Mouse (Mus musculus): ENCODE measurements around the gene Asic3. TPM values are rescaled to one million over a fixed set of nuclear protein-coding genes. Genes with fewer than 3 reads are reported as not detected.

The Asic3 gene
- polyA plus RNA-seq, 1 experiment from 2014 or later: not detected

DNA sequence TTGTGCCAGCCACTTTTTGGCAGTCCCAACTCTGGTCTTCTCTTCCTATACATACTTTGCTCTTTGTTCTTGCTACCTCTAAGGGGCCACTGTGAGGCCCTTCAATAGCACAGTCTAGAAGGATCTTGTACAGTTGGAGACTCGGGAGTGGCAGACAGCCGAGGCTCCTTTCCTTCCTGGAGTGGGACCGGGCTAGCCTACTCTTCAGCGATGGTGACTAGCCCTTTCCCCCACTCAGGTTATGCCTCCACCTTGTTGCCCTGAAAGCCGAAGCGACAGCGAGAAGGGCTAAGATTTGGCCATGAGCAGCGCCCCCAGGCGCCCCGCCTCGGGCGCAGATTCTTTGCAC lies 14.1 kb downstream of the Asic3 start:
- no peak overlapping the region for H3K27ac ChIP-seq (ENCODE audit: low read depth)
- WGBS: 29% methylated on average over 12 of the region's 12 CpGs
- peaks cover 32% of the 10 kb centered on the region for H3K36me3 ChIP-seq (ENCODE audit: control insufficient read depth, insufficient read depth, low read length)
- H3K9ac ChIP-seq (ENCODE audit: low read length): no peak overlapping the region
- no peaks in the 10 kb centered on the region for H3K9me3 ChIP-seq (ENCODE audit: control insufficient read depth, low read length)
- H3K27me3 ChIP-seq (replicated peaks; ENCODE audit: control insufficient read depth, insufficient read depth, low read length): no peaks in the 10 kb centered on the region
- ATAC-seq (replicated peaks; ENCODE audit: low FRiP score, low TSS enrichment, low read depth): no peak
- H3K4me2 ChIP-seq (ENCODE audit: low read length): peak overlapping the region; percentile 88
- peaks cover 37% of the 10 kb centered on the region for H3K4me1 ChIP-seq (replicated peaks; ENCODE audit: control insufficient read depth, insufficient read depth, low read length)
- no peak for DNase-seq (ENCODE audit: low spot score)
- H3K4me3 ChIP-seq (ENCODE audit: low read depth, low read length): peak overlapping the region; percentile 18

DNA sequence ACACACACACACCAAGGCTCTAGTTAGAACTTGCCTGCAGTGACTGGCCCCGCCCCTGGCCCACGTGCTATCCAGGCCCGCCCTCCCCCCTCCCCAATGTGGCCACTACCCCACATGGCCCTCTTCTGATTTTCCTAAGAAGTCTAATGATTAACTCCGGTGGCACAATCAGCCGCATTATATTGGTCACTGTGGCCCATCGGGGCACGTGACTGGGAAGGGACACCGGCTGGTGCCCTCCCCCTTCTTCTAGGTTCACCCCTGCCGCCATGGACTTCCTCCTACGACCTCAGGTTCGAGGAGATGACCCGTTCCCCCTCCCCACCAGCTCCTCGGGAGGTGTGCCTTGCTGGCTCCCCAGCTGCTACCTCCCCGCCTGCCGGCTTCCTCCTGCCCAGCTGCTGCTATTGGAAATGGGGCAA lies 14.8 kb downstream of the Asic3 start:
- H3K4me1 ChIP-seq (replicated peaks; ENCODE audit: control insufficient read depth, insufficient read depth, low read length): peaks cover 29% of the 10 kb centered on the region
- H3K4me3 ChIP-seq (ENCODE audit: low read depth, low read length): peak overlapping the region; percentile 22
- ATAC-seq (replicated peaks; ENCODE audit: low FRiP score, low TSS enrichment, low read depth): peak; percentile 45
- 10% methylated on average over 15 of the region's 15 CpGs for WGBS
- H3K9ac ChIP-seq (ENCODE audit: low read length): no peak overlapping the region
- peak; percentile 72 for DNase-seq (ENCODE audit: low spot score)
- H3K27ac ChIP-seq (ENCODE audit: low read depth): peak overlapping the region; percentile 44; the same call in 1 of the 2 replicates
- peak overlapping the region; percentile 88 for H3K4me2 ChIP-seq (ENCODE audit: low read length)
- peaks cover 39% of the 10 kb centered on the region for H3K36me3 ChIP-seq (ENCODE audit: control insufficient read depth, insufficient read depth, low read length)
- H3K27me3 ChIP-seq (replicated peaks; ENCODE audit: control insufficient read depth, insufficient read depth, low read length): no peaks in the 10 kb centered on the region
- no peaks in the 10 kb centered on the region for H3K9me3 ChIP-seq (ENCODE audit: control insufficient read depth, low read length)

DNA sequence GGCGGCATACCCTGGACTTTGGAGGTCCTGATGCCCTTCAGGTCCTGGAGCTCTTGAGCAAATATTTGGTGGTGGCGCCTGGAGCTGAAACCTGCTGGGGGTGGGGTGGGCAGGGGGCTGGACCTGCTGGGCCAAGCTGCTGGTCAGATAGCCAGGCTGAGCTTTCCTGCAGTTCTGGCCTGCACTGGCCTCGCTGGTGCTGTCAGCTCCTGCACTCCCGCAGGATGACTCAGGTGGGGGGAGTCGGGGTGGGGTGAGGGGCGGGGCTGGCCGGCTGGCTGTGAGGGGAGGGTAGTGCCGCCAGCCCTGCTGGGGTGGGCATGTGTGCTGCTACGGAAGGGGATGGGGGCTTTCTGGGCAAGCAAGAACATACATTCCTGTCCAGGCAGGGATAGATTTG lies 15.4 kb downstream of the Asic3 start:
- Histone ChIP-seq H3K36me3 (ENCODE audit: control insufficient read depth, insufficient read depth, low read length) (peaks cover 45% of the 10 kb centered on the region), H3K4me1 (replicated peaks; ENCODE audit: control insufficient read depth, insufficient read depth, low read length) (peaks cover 29% of the 10 kb centered on the region), H3K4me2 (ENCODE audit: low read length) (peak overlapping the region; percentile 29), H3K9me3 (ENCODE audit: control insufficient read depth, low read length) (no peaks in the 10 kb centered on the region), H3K9ac (ENCODE audit: low read length) (no peak overlapping the region), H3K27me3 (replicated peaks; ENCODE audit: control insufficient read depth, insufficient read depth, low read length) (no peaks in the 10 kb centered on the region), H3K4me3 (ENCODE audit: low read depth, low read length) (peak overlapping the region; percentile 22), H3K27ac (ENCODE audit: low read depth) (peak overlapping the region; percentile 44)
- 15% methylated on average over 9 of the region's 9 CpGs for WGBS
- ATAC-seq (replicated peaks; ENCODE audit: low FRiP score, low TSS enrichment, low read depth) (no peak), DNase-seq (ENCODE audit: low spot score) (peak; percentile 64)

DNA sequence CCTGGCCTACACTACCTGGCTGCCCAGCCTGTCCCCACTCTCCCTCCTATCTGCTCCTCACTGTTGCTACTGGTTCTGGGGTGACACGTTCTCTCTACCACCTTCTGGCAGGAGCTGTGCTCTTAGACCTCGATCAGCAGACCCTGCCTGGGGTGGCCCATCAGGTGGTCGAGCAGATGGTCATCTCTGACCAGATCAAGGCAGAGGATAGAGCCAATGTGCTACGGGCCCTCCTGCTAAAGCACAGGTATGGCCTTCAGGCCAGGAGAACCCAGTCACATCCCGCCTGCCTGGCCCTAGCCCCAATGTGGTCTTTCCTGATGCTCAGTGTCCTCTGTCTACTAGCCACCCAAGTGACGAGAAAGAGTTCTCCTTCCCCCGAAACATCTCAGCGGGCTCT lies 20.8 kb downstream of the Asic3 start:
- Histone ChIP-seq H3K9me3 (ENCODE audit: control insufficient read depth, low read length) (no peaks in the 10 kb centered on the region), H3K36me3 (ENCODE audit: control insufficient read depth, insufficient read depth, low read length) (peaks cover 97% of the 10 kb centered on the region), H3K27me3 (replicated peaks; ENCODE audit: control insufficient read depth, insufficient read depth, low read length) (no peaks in the 10 kb centered on the region), H3K27ac (ENCODE audit: low read depth) (no peak overlapping the region), H3K4me3 (ENCODE audit: low read depth, low read length) (no peak overlapping the region), H3K9ac (ENCODE audit: low read length) (no peak overlapping the region), H3K4me1 (replicated peaks; ENCODE audit: control insufficient read depth, insufficient read depth, low read length) (no peaks in the 10 kb centered on the region), H3K4me2 (ENCODE audit: low read length) (no peak overlapping the region)
- ATAC-seq (replicated peaks; ENCODE audit: low FRiP score, low TSS enrichment, low read depth): no peak
- 90% methylated on average over 8 of the region's 8 CpGs for WGBS
- DNase-seq (ENCODE audit: low spot score): no peak

DNA sequence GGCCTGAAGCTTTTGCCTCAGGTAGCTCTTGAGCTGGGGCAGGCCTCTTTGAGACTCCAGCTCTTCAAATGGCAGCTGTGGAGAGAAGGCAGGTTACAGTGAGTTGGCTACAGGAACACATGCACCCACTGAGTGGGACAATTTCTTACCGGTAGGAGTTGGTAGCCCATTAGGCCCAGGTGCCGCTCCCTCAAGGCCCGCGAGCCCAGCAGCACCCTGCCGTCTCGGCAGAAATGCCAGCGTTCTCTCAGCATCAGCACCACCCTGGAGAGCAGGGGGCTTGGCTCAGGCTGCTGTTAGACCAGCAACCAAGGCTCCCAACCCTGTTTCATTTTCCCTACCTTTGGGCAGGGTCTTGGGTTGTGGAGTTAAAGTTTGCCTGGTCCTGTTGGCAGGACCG lies 28.0 kb downstream of the Asic3 start:
- H3K36me3 ChIP-seq (ENCODE audit: control insufficient read depth, insufficient read depth, low read length): peaks cover 74% of the 10 kb centered on the region

DNA sequence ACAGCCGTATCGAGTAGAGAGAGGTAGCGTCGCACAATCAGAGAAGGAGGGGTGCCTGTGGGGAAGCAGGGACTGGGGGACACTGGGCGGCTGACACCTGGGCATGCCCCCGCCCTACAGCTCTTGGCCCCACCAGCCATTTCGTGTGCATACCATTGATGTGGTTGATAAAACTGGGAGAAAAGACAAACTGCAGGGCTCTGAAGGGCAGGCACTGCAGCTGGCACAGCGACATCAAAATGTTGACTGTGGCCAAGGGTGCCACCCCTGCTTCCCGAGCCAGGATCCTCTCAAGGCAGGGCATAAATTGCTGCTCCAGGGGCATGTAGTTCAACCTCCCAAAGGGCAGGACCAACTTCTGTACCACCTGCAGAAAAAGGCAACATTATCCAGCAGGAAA lies 28.8 kb downstream of the Asic3 start:
- H3K27ac ChIP-seq (ENCODE audit: low read depth): no peak overlapping the region
- H3K4me1 ChIP-seq (replicated peaks; ENCODE audit: control insufficient read depth, insufficient read depth, low read length): peaks cover 16% of the 10 kb centered on the region
- H3K4me2 ChIP-seq (ENCODE audit: low read length): no peak overlapping the region
- DNase-seq (ENCODE audit: low spot score): no peak
- no peaks in the 10 kb centered on the region for H3K27me3 ChIP-seq (replicated peaks; ENCODE audit: control insufficient read depth, insufficient read depth, low read length)
- no peak for ATAC-seq (replicated peaks; ENCODE audit: low FRiP score, low TSS enrichment, low read depth)
- peaks cover 66% of the 10 kb centered on the region for H3K36me3 ChIP-seq (ENCODE audit: control insufficient read depth, insufficient read depth, low read length)
- no peak overlapping the region for H3K9ac ChIP-seq (ENCODE audit: low read length)
- H3K9me3 ChIP-seq (ENCODE audit: control insufficient read depth, low read length): no peaks in the 10 kb centered on the region
- WGBS: 84% methylated on average over 9 of the region's 9 CpGs
- H3K4me3 ChIP-seq (ENCODE audit: low read depth, low read length): no peak overlapping the region

More for the DNA sequence above, 28.0 kb downstream of the Asic3 start:
- 95% methylated on average over 8 of the region's 8 CpGs for WGBS
- DNase-seq (ENCODE audit: low spot score) (no peak), ATAC-seq (replicated peaks; ENCODE audit: low FRiP score, low TSS enrichment, low read depth) (no peak)
- Histone ChIP-seq H3K4me2 (ENCODE audit: low read length) (no peak overlapping the region), H3K27ac (ENCODE audit: low read depth) (no peak overlapping the region), H3K4me3 (ENCODE audit: low read depth, low read length) (no peak overlapping the region), H3K9me3 (ENCODE audit: control insufficient read depth, low read length) (no peaks in the 10 kb centered on the region), H3K27me3 (replicated peaks; ENCODE audit: control insufficient read depth, insufficient read depth, low read length) (no peaks in the 10 kb centered on the region), H3K9ac (ENCODE audit: low read length) (no peak overlapping the region), H3K4me1 (replicated peaks; ENCODE audit: control insufficient read depth, insufficient read depth, low read length) (peaks cover 16% of the 10 kb centered on the region)

DNA sequence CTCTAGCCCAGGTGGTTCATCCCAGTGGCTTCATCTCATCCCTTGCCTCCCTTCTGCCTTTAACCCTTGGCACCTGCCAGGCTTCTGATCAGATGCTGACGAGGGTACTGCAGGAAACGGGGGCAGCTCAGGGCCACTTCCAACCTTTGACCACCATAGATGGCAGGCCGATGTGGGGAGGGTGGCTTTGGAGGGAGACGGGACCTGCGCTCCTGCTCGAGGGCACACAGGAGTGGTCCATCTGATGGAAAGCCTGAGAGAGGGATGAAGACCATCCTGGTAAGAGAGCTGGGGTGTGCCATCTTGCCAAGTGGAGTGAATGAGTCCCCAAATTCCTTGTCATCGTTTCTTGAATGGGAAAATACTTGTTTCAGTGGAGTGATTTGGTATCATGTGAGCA lies 30.0 kb downstream of the Asic3 start:
- Histone ChIP-seq H3K4me2 (ENCODE audit: low read length) (no peak overlapping the region), H3K4me1 (replicated peaks; ENCODE audit: control insufficient read depth, insufficient read depth, low read length) (peaks cover 19% of the 10 kb centered on the region), H3K4me3 (ENCODE audit: low read depth, low read length) (no peak overlapping the region), H3K9me3 (ENCODE audit: control insufficient read depth, low read length) (no peaks in the 10 kb centered on the region), H3K9ac (ENCODE audit: low read length) (no peak overlapping the region), H3K27me3 (replicated peaks; ENCODE audit: control insufficient read depth, insufficient read depth, low read length) (no peaks in the 10 kb centered on the region), H3K36me3 (ENCODE audit: control insufficient read depth, insufficient read depth, low read length) (peaks cover 56% of the 10 kb centered on the region), H3K27ac (ENCODE audit: low read depth) (no peak overlapping the region)
- DNase-seq (ENCODE audit: low spot score): no peak
- no peak for ATAC-seq (replicated peaks; ENCODE audit: low FRiP score, low TSS enrichment, low read depth)
- 90% methylated on average over 7 of the region's 7 CpGs for WGBS

DNA sequence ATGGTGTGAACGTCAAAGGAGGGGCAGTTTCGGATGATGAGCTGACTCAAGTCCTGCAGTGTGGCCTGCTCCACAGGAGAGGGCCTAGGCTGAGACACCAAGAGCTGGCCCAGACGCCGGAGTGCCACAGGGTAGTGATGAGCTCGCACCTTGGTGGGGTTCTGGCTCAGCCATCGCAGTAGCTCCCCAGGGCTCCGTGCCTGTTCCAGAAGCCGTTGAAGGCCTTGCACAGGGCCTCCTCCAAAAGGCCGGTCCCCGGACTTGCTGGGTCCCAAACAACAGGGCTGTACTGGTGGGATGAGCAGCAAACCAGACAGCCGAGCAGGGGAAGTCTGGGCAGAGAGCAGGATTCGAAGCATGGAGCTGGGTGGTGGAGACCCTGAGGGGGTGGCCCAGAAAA lies 30.7 kb downstream of the Asic3 start:
- H3K27me3 ChIP-seq (replicated peaks; ENCODE audit: control insufficient read depth, insufficient read depth, low read length): no peaks in the 10 kb centered on the region
- H3K4me2 ChIP-seq (ENCODE audit: low read length): peak overlapping the region; percentile 91
- peak overlapping the region; percentile 89 for H3K4me3 ChIP-seq (ENCODE audit: low read depth, low read length)
- WGBS: 85% methylated on average over 12 of the region's 12 CpGs
- H3K27ac ChIP-seq (ENCODE audit: low read depth): no peak overlapping the region
- H3K36me3 ChIP-seq (ENCODE audit: control insufficient read depth, insufficient read depth, low read length): peaks cover 49% of the 10 kb centered on the region
- ATAC-seq (replicated peaks; ENCODE audit: low FRiP score, low TSS enrichment, low read depth) (no peak), DNase-seq (ENCODE audit: low spot score) (no peak)
- H3K9ac ChIP-seq (ENCODE audit: low read length): peak overlapping the region; percentile 97
- no peaks in the 10 kb centered on the region for H3K9me3 ChIP-seq (ENCODE audit: control insufficient read depth, low read length)
- peaks cover 19% of the 10 kb centered on the region for H3K4me1 ChIP-seq (replicated peaks; ENCODE audit: control insufficient read depth, insufficient read depth, low read length)

DNA sequence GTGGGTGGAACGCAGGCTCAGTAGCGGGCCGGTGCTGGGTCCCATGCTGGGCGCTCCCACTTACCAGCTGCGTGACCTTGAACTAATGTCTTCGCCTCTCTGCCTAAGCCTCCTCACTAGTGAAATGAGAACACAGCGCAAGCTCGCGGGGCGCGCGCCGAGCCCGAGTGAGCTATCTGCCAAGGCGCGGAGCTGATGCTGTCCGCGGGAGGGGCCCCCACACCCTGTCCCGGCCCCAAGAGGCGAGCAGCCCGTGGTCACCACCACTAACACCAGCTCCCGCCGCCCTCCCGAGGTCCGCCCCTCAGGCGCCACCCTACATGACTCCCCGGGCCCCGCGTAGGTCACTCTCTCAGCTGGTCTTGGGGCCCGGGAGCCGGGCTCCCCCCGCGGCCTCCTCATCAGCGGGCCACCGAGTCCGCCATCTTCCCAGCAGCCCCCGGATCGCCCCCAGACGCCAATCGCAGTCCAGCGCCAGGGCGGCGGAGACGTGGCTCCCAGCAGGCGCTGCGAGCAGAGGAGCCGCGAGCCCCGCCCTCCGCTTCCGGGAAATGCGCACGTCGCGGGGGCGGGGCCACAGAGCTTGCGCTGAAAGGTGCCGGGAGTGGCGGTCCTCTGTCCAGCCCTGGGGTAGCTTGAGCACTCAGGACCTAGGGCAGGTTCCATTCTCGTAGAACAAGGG lies 31.7 kb downstream of the Asic3 start, which contains the start of gene Fastk:
Gene Fastk (minus strand): TSS at position 542 of the 682 bp plus-strand sequence.
- H3K9me3 ChIP-seq (ENCODE audit: control insufficient read depth, low read length): no peaks in the 10 kb centered on the region
- peaks cover 19% of the 10 kb centered on the region for H3K4me1 ChIP-seq (replicated peaks; ENCODE audit: control insufficient read depth, insufficient read depth, low read length)
- peaks cover 39% of the 10 kb centered on the region for H3K36me3 ChIP-seq (ENCODE audit: control insufficient read depth, insufficient read depth, low read length)
- under 1% methylated on average over 60 of the region's 60 CpGs for WGBS
- peak within 1 kb of the TSS; percentile 97 for H3K9ac ChIP-seq (ENCODE audit: low read length)
- H3K4me3 ChIP-seq (ENCODE audit: low read depth, low read length): peak within 1 kb of the TSS; percentile 89
- DNase-seq (ENCODE audit: low spot score) (peak; percentile 91), ATAC-seq (replicated peaks; ENCODE audit: low FRiP score, low TSS enrichment, low read depth) (peak; percentile 83)
- no peaks in the 10 kb centered on the region for H3K27me3 ChIP-seq (replicated peaks; ENCODE audit: control insufficient read depth, insufficient read depth, low read length)
- H3K27ac ChIP-seq (ENCODE audit: low read depth): peak within 1 kb of the TSS; percentile 84
- H3K4me2 ChIP-seq (ENCODE audit: low read length): peak within 1 kb of the TSS; percentile 91

Measured in intestine, embryonic 14.5 days (tissue).